Mouse (Mus musculus) CH12.LX (cell line): ENCODE measurements around the gene Kif26a. TPM values are rescaled to one million over a fixed set of nuclear protein-coding genes. Genes with fewer than 3 reads are reported as not detected.

Experiments
- DNase-seq: peaks from one replicate; pipeline ENCODE4 v3.0.0-alpha.2; 2013; ENCODE audit errors: extremely low read depth
- H3K27ac ChIP-seq: 2 replicates; pipeline ENCODE4 v1.5.1; 2012; ENCODE audit warnings: low read depth, mild to moderate bottlenecking, control low read depth, moderate library complexity; ENCODE audit not compliant: insufficient read depth
- H3K27me3 ChIP-seq: replicated peaks from 2 replicates; pipeline ENCODE3; 2012; ENCODE audit warnings: inconsistent platforms
- H3K36me3 ChIP-seq, 2 experiments: replicated peaks in 1 of 2; 2 replicates each; pipeline versions ENCODE3 to v1.6.1; 2012; ENCODE audit warnings: inconsistent platforms in 1 of 2, low read length in 1 of 2, mild to moderate bottlenecking in 1 of 2, mixed read lengths in 1 of 2, moderate library complexity in 1 of 2; ENCODE audit not compliant: control insufficient read depth in 1 of 2, insufficient read depth in 1 of 2
- H3K4me1 ChIP-seq, 2 experiments: 2 replicates each; pipeline ENCODE4 v1.6.1; 2012; ENCODE audit warnings: inconsistent platforms in 1 of 2, moderate library complexity in 1 of 2; ENCODE audit not compliant: insufficient read depth in 2 of 2, control insufficient read depth in 1 of 2
- H3K4me2 ChIP-seq: 2 replicates; pipeline ENCODE4 v1.6.1; 2012; ENCODE audit warnings: low read depth, mild to moderate bottlenecking, control low read depth; ENCODE audit not compliant: poor library complexity, insufficient read depth, severe bottlenecking
- H3K4me3 ChIP-seq, 3 experiments: fragments of 150-350 bp in 1 of 3; sonication (generic) in 1 of 3; replicated peaks in 1 of 3; 2 replicates each; pipeline versions ENCODE3 to v1.5.1; 2011 to 2012; ENCODE audit warnings: low read depth in 2 of 3, low read length in 2 of 3, mild to moderate bottlenecking in 2 of 3, moderate library complexity in 2 of 3, control low read depth in 1 of 3, improper control_type of control experiment in 1 of 3, inconsistent platforms in 1 of 3, mixed read lengths in 1 of 3; ENCODE audit not compliant: poor library complexity in 1 of 3
- H3K79me2 ChIP-seq: replicated peaks from 2 replicates; pipeline ENCODE4 v1.6.1; 2012; ENCODE audit warnings: mild to moderate bottlenecking, moderate library complexity; ENCODE audit not compliant: control insufficient read depth, poor library complexity, insufficient read depth, severe bottlenecking; ENCODE audit errors: extremely low read depth
- H3K9ac ChIP-seq: 2 replicates; pipeline ENCODE4 v1.6.1; 2012; ENCODE audit warnings: low read depth, mild to moderate bottlenecking, control low read depth, moderate library complexity; ENCODE audit not compliant: insufficient read depth
- H3K9me3 ChIP-seq: replicated peaks from 2 replicates; pipeline ENCODE3; 2012; ENCODE audit warnings: low read length, inconsistent platforms, mixed read lengths
- ELF1 ChIP-seq: IDR thresholded peaks from 2 replicates; pipeline ENCODE4 v1.6.1; 2014; ENCODE audit warnings: low read depth, mild to moderate bottlenecking, inconsistent platforms, low read length, improper control_type of control experiment
- EP300 ChIP-seq: IDR thresholded peaks from 2 replicates; pipeline ENCODE4 v1.6.1; 2011; ENCODE audit warnings: low read length, improper control_type of control experiment
- GABPA ChIP-seq: IDR thresholded peaks from 2 replicates; pipeline ENCODE4 v1.6.1; 2012; ENCODE audit warnings: low read depth, low read length, improper control_type of control experiment, inconsistent platforms; ENCODE audit not compliant: insufficient replicate concordance
- JUN ChIP-seq: IDR thresholded peaks from 2 replicates; pipeline ENCODE4 v1.6.1; 2011; ENCODE audit warnings: low read depth, mild to moderate bottlenecking, low read length, improper control_type of control experiment, moderate library complexity; ENCODE audit not compliant: insufficient read depth
- KAT2A ChIP-seq: IDR thresholded peaks from 2 replicates; pipeline ENCODE4 v1.6.1; 2012; ENCODE audit warnings: low read length, improper control_type of control experiment, inconsistent platforms; ENCODE audit not compliant: insufficient replicate concordance
- MAFK ChIP-seq: IDR thresholded peaks from 2 replicates; pipeline ENCODE4 v1.6.1; 2011; ENCODE audit warnings: low read length, improper control_type of control experiment; ENCODE audit not compliant: insufficient replicate concordance
- MAX ChIP-seq: IDR thresholded peaks from 2 replicates; pipeline ENCODE4 v1.6.1; 2011; ENCODE audit warnings: low read length, improper control_type of control experiment
- MAZ ChIP-seq: IDR thresholded peaks from 2 replicates; pipeline ENCODE4 v1.6.1; 2012; ENCODE audit warnings: low read depth, mild to moderate bottlenecking, inconsistent platforms, low read length, improper control_type of control experiment, moderate library complexity
- MXI1 ChIP-seq: IDR thresholded peaks from 2 replicates; pipeline ENCODE4 v1.6.1; 2011; ENCODE audit warnings: mild to moderate bottlenecking, low read depth, low read length, improper control_type of control experiment
- MYC ChIP-seq: IDR thresholded peaks from 2 replicates; pipeline ENCODE4 v1.6.1; 2011; ENCODE audit warnings: low read depth, mild to moderate bottlenecking, improper control_type of control experiment, low read length
- NELFE ChIP-seq: IDR thresholded peaks from 2 replicates; pipeline ENCODE4 v1.6.1; 2011; ENCODE audit warnings: low read depth, low read length, improper control_type of control experiment
- NRF1 ChIP-seq: IDR thresholded peaks from 2 replicates; pipeline ENCODE4 v1.6.1; 2014; ENCODE audit warnings: low read depth, mild to moderate bottlenecking, inconsistent platforms, low read length, improper control_type of control experiment, moderate library complexity
- POLR2AphosphoS2 ChIP-seq: IDR thresholded peaks from 2 replicates; pipeline ENCODE4 v1.6.1; 2011; ENCODE audit warnings: low read depth, low read length, improper control_type of control experiment
- RAD21 ChIP-seq: IDR thresholded peaks from 2 replicates; pipeline ENCODE4 v1.6.1; 2011; ENCODE audit warnings: low read depth, mild to moderate bottlenecking, low read length, improper control_type of control experiment, moderate library complexity
- RCOR1 ChIP-seq: conservative IDR thresholded peaks from 2 replicates; pipeline ENCODE4 v1.6.1; 2012; ENCODE audit warnings: low read depth, mild to moderate bottlenecking, inconsistent platforms, low read length, improper control_type of control experiment
- SIN3A ChIP-seq: IDR thresholded peaks from 2 replicates; pipeline ENCODE4 v1.6.1; 2012; ENCODE audit warnings: low read length, improper control_type of control experiment, inconsistent platforms
- TBP ChIP-seq: conservative IDR thresholded peaks from 2 replicates; pipeline ENCODE4 v1.6.1; 2011; ENCODE audit warnings: low read depth, low read length, improper control_type of control experiment
- TCF12 ChIP-seq: IDR thresholded peaks from 2 replicates; pipeline ENCODE4 v1.6.1; 2014; ENCODE audit warnings: low read depth, mild to moderate bottlenecking, inconsistent platforms, low read length, improper control_type of control experiment
- UBTF ChIP-seq: IDR thresholded peaks from 2 replicates; pipeline ENCODE4 v1.6.1; 2012; ENCODE audit warnings: low read depth, mild to moderate bottlenecking, inconsistent platforms, low read length, improper control_type of control experiment, moderate library complexity
- dilution Hi-C: fragments of 300-500 bp; cut with MboI; formaldehyde crosslinking; loops from 2 replicates; pipeline ENCODE4 v1.14.3; 2020; ENCODE audit warnings: low sequenced_read_pairs; ENCODE audit not compliant: extremely low pct_unique_long_range_greater_than_20kb, extremely low pct_ligation_motif_present
- in situ Hi-C: fragments of 300-500 bp; cut with MboI; formaldehyde crosslinking; loops from 3 replicates; pipeline ENCODE4 v1.14.3; 2019; ENCODE audit warnings: low sequenced_read_pairs, low pct_ligation_motif_present, low pct_unique_long_range_greater_than_20kb, mixed read lengths
- polyA plus RNA-seq: library from polyadenylated mRNA; unstranded; fragments of >175 nt; gene quantifications from 2 replicates; pipeline ENCODE4 v1.2.1, GENCODE M21; 2012; ENCODE audit warnings: low read depth; ENCODE audit not compliant: insufficient read length
- total RNA-seq, 2 experiments: library from RNA; depleted of rRNA; stranded (reverse); fragments of 300-350 nt in 1 of 2; fragments of >200 nt in 1 of 2; gene quantifications; 2 replicates each; pipeline ENCODE4 v1.2.3; 2012 to 2014

Kif26a gene
- total and polyA plus RNA-seq, 3 experiments = not detected

DNA sequence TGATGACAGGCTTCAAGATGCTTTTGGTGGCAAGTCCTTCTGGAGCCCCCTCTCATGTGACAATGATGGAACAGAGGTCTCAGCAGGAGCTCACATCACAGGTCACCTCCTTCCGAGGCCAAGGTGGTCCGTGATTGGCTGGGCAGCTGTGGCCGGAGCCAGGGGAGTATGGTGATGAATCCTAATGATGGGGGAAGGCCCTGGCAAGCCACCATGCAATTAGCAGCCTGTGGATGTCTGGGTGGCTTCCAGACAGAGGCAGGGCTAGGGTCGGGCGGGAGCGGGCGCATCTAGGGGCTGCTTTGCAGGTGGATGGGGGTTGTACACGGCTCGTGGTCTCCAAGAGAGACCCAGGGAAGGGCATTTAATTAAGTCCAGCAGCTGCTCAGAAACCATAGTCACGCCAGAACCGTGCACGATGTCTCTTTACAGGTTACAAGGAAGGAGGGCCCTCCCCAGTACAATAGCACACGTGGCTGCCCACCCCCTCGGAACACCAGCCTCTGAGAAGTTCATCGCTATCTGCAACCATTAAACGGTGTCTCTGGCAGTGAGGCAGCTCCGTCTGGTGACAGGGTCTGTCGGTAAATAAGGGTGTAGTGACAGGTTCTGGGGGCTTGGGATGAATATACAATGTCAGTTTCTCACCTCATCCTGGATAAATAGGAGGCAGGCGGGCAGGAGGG lies 75.9 kb downstream of the Kif26a start:
- H3K9ac ChIP-seq = no peak overlapping the region
- H3K4me1 ChIP-seq = no peaks in the 10 kb centered on the region
- H3K27ac ChIP-seq = no peak overlapping the region
- no peak overlapping the region for H3K4me2 ChIP-seq
- H3K9me3 ChIP-seq = no peaks in the 10 kb centered on the region
- dilution Hi-C loops (no loop called here), in situ Hi-C loops (no loop called here)
- peaks cover 90% of the 10 kb centered on the region for H3K27me3 ChIP-seq
- H3K36me3 ChIP-seq = no peaks in the 10 kb centered on the region
- no peak for DNase-seq
- H3K79me2 ChIP-seq = no peaks in the 10 kb centered on the region
- H3K4me3 ChIP-seq = no peak overlapping the region
- TF ChIP-seq TBP (no peak), KAT2A (no peak), RAD21 (no peak), MAX (no peak), EP300 (no peak), NRF1 (no peak), GABPA (no peak), MAFK (no peak), MAZ (no peak), ELF1 (no peak), POLR2AphosphoS2 (no peak), SIN3A (no peak), TCF12 (no peak), MYC (no peak), RCOR1 (no peak), JUN (no peak), NELFE (no peak)

DNA sequence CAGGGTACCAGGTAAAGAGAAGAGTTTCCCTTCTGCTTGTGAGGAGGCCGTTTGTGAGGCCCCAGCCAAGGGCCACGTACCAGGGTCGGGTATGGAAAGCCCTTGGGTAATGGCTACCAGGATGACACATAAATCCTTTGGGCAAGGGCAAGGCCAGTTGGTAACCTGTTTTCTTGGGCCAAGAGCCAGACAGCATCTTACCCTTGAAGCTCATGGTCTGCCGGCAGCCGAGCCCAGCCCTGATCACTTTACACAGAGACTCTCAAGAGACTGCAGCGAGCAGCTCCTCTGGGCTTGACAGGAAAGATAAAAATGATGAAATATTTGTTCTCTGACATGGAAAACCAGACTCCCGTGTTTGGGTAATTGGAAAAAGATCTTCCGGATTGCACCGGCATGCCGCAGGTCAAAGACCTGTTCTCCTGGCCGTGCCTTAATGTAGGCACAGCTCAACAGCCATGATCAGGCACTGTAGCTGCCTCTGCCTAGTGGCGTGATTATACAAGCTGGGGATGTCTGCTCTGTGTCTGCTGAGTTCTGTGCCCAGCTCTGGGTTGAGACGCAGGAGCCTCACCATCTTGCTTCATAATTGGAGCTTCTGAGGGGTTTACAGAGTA lies 77.8 kb downstream of the Kif26a start:
- H3K4me3 ChIP-seq = no peak overlapping the region
- no peaks in the 10 kb centered on the region for H3K79me2 ChIP-seq
- no peak for TF ChIP-seq UBTF
- TF ChIP-seq MXI1 = no peak
- no peak for TF ChIP-seq KAT2A
- no peak for TF ChIP-seq ELF1
- TF ChIP-seq GABPA = no peak
- H3K27ac ChIP-seq = no peak overlapping the region
- no peak overlapping the region for H3K9ac ChIP-seq
- peaks cover 85% of the 10 kb centered on the region for H3K27me3 ChIP-seq
- no peaks in the 10 kb centered on the region for H3K9me3 ChIP-seq
- no peak for DNase-seq
- H3K4me2 ChIP-seq = no peak overlapping the region
- no peaks in the 10 kb centered on the region for H3K36me3 ChIP-seq
- dilution Hi-C loops (no loop called here), in situ Hi-C loops (no loop called here)
- H3K4me1 ChIP-seq = no peaks in the 10 kb centered on the region
